Mouse (Mus musculus) megakaryocyte, embryonic 14.5 days (primary cell): ENCODE results near the gene Pank1. TPM values are rescaled to one million over a fixed set of nuclear protein-coding genes. Genes with fewer than 3 reads are reported as not detected.

Experiments used
- H3K27me3 ChIP-seq: replicated peaks from 2 replicates; pipeline ENCODE3; 2012; ENCODE audit warnings: inconsistent platforms
- H3K36me3 ChIP-seq: replicated peaks from 2 replicates; pipeline ENCODE3; 2012; ENCODE audit warnings: low read length, inconsistent platforms, mixed read lengths
- H3K4me1 ChIP-seq: 2 replicates; pipeline ENCODE4 v1.6.1; 2012; ENCODE audit warnings: inconsistent platforms
- H3K4me3 ChIP-seq: replicated peaks from 2 replicates; pipeline ENCODE3; 2012; ENCODE audit warnings: moderate library complexity, mild to moderate bottlenecking, inconsistent platforms
- H3K9me3 ChIP-seq: 2 replicates; pipeline ENCODE4 v1.6.1; 2012; ENCODE audit warnings: inconsistent platforms
- FLI1 ChIP-seq: IDR thresholded peaks from 2 replicates; pipeline ENCODE4 v1.6.1; 2012; ENCODE audit warnings: low read length, inconsistent platforms, mixed read lengths
- GATA1 ChIP-seq: IDR thresholded peaks from 3 replicates; pipeline ENCODE4 v1.6.1; 2012; ENCODE audit warnings: mixed read lengths, low read length, inconsistent platforms, borderline replicate concordance
- polyA plus RNA-seq: library from polyadenylated mRNA; stranded (reverse); fragments of >175 nt; gene quantifications from 2 replicates; pipeline ENCODE4 v1.2.3, GENCODE M21; 2012; ENCODE audit warnings: low replicate concordance; ENCODE audit not compliant: insufficient read depth

Pank1 gene
- polyA plus RNA-seq, 1 experiment, result 0.79 TPM

GRCm38 (mm10) chr19:34848164-34848563 is 31.1 kb downstream of the Pank1 start:
- TF ChIP-seq FLI1 (no peak), GATA1 (no peak)

GRCm38 (mm10) chr19:34847103-34847502 is 32.2 kb downstream of the Pank1 start:
- H3K36me3 ChIP-seq, result peaks cover 11% of the 10 kb centered on the region
- peak overlapping the region; percentile 87 for H3K4me3 ChIP-seq
- H3K27me3 ChIP-seq, result no peaks in the 10 kb centered on the region
- peaks cover 74% of the 10 kb centered on the region for H3K4me1 ChIP-seq
- H3K9me3 ChIP-seq, result no peaks in the 10 kb centered on the region
- TF ChIP-seq GATA1, result no peak
- TF ChIP-seq FLI1, result no peak

More at GRCm38 (mm10) chr19:34848164-34848563, 31.1 kb downstream of the Pank1 start:
- no peaks in the 10 kb centered on the region for H3K9me3 ChIP-seq
- H3K36me3 ChIP-seq, result peaks cover 11% of the 10 kb centered on the region
- peaks cover 74% of the 10 kb centered on the region for H3K4me1 ChIP-seq
- no peaks in the 10 kb centered on the region for H3K27me3 ChIP-seq
- H3K4me3 ChIP-seq, result no peak overlapping the region

GRCm38 (mm10) chr19:34846508-34847038 is 32.7 kb downstream of the Pank1 start:
- peaks cover 11% of the 10 kb centered on the region for H3K36me3 ChIP-seq
- H3K27me3 ChIP-seq, result no peaks in the 10 kb centered on the region
- peak overlapping the region; percentile 87 for H3K4me3 ChIP-seq
- no peak for TF ChIP-seq FLI1
- TF ChIP-seq GATA1, result no peak
- H3K4me1 ChIP-seq, result peaks cover 74% of the 10 kb centered on the region
- no peaks in the 10 kb centered on the region for H3K9me3 ChIP-seq

GRCm38 (mm10) chr19:34846005-34846404 is 33.2 kb downstream of the Pank1 start:
- Histone ChIP-seq H3K36me3 (peaks cover 13% of the 10 kb centered on the region), H3K9me3 (no peaks in the 10 kb centered on the region), H3K27me3 (no peaks in the 10 kb centered on the region), H3K4me1 (peaks cover 73% of the 10 kb centered on the region), H3K4me3 (peak overlapping the region; percentile 87)
- no peak for TF ChIP-seq GATA1
- TF ChIP-seq FLI1, result no peak

- Histone ChIP-seq H3K27me3 (no peaks in the 10 kb centered on the region), H3K4me1 (peaks cover 75% of the 10 kb centered on the region), H3K4me3 (peak overlapping the region; percentile 2), H3K36me3 (peaks cover 19% of the 10 kb centered on the region), H3K9me3 (no peaks in the 10 kb centered on the region)
- TF ChIP-seq GATA1 (no peak), FLI1 (no peak)
These were observed 33.9 kb downstream of the Pank1 start for GRCm38 (mm10) chr19:34845331-34845730.

- Histone ChIP-seq H3K4me3 (peak overlapping the region; percentile 86), H3K27me3 (no peaks in the 10 kb centered on the region), H3K4me1 (peaks cover 78% of the 10 kb centered on the region), H3K9me3 (no peaks in the 10 kb centered on the region), H3K36me3 (peaks cover 19% of the 10 kb centered on the region)
- TF ChIP-seq FLI1 (no peak), GATA1 (peak; percentile 96; the same call in 2 of the 3 replicates)
These were observed 34.5 kb downstream of the Pank1 start for GRCm38 (mm10) chr19:34844760-34845159.

GRCm38 (mm10) chr19:34844047-34844446 is 35.2 kb downstream of the Pank1 start:
- Histone ChIP-seq H3K4me1 (peaks cover 78% of the 10 kb centered on the region), H3K9me3 (no peaks in the 10 kb centered on the region)

GRCm38 (mm10) chr19:34841719-34842506 is 37.3 kb downstream of the Pank1 start:
- no peaks in the 10 kb centered on the region for H3K27me3 ChIP-seq
- TF ChIP-seq FLI1 (no peak), GATA1 (no peak)
- H3K4me3 ChIP-seq, result peak overlapping the region; percentile 72
- H3K36me3 ChIP-seq, result peaks cover 32% of the 10 kb centered on the region
- no peaks in the 10 kb centered on the region for H3K9me3 ChIP-seq
- H3K4me1 ChIP-seq, result peaks cover 69% of the 10 kb centered on the region

More at GRCm38 (mm10) chr19:34844047-34844446, 35.2 kb downstream of the Pank1 start:
- peaks cover 22% of the 10 kb centered on the region for H3K36me3 ChIP-seq
- H3K4me3 ChIP-seq, result peak overlapping the region; percentile 72
- TF ChIP-seq FLI1 (no peak), GATA1 (no peak)
- H3K27me3 ChIP-seq, result no peaks in the 10 kb centered on the region

GRCm38 (mm10) chr19:34838624-34839023 is 40.6 kb downstream of the Pank1 start:
- Histone ChIP-seq H3K4me1 (peaks cover 60% of the 10 kb centered on the region), H3K36me3 (peaks cover 37% of the 10 kb centered on the region), H3K4me3 (no peak overlapping the region), H3K27me3 (no peaks in the 10 kb centered on the region), H3K9me3 (no peaks in the 10 kb centered on the region)
- no peak for TF ChIP-seq GATA1
- no peak for TF ChIP-seq FLI1

GRCm38 (mm10) chr19:34831702-34832101 is 47.6 kb downstream of the Pank1 start:
- H3K4me1 ChIP-seq, result peaks cover 61% of the 10 kb centered on the region
- no peak overlapping the region for H3K4me3 ChIP-seq
- H3K27me3 ChIP-seq, result no peaks in the 10 kb centered on the region
- no peaks in the 10 kb centered on the region for H3K9me3 ChIP-seq
- peaks cover 30% of the 10 kb centered on the region for H3K36me3 ChIP-seq
- TF ChIP-seq GATA1 (no peak), FLI1 (no peak)
